Mouse (Mus musculus) G1E-ER4 (cell line): ENCODE measurements around the gene Sec14l1. TPM values are rescaled to one million over a fixed set of nuclear protein-coding genes. Genes with fewer than 3 reads are reported as not detected.

Experiments used
- GATA1 ChIP-seq: IDR thresholded peaks from one replicate; pipeline ENCODE4 v1.8.0; 2012; ENCODE audit warnings: low read length, inconsistent platforms
- polyA plus RNA-seq: library from polyadenylated mRNA; stranded (reverse); fragments of >175 nt; gene quantifications from 2 replicates; pipeline ENCODE4 v1.2.3, GENCODE M21; 2012

The Sec14l1 gene
- polyA plus RNA-seq, 1 experiment = 66.2 TPM

GRCm38 (mm10) chr11:117083052-117083881, 31.7 kb upstream of the Sec14l1 start:
- TF ChIP-seq GATA1 = no peak

- no peak for TF ChIP-seq GATA1
Observed at GRCm38 (mm10) chr11:117086215-117086614, 28.8 kb upstream of the Sec14l1 start.

- no peak for TF ChIP-seq GATA1
Observed at GRCm38 (mm10) chr11:117087036-117087799, 27.8 kb upstream of the Sec14l1 start.

GRCm38 (mm10) chr11:117088271-117088991, 26.5 kb upstream of the Sec14l1 start:
- no peak for TF ChIP-seq GATA1

- TF ChIP-seq GATA1 = no peak
Observed at GRCm38 (mm10) chr11:117089673-117090419, 25.1 kb upstream of the Sec14l1 start.

GRCm38 (mm10) chr11:117091406-117091805, 23.6 kb upstream of the Sec14l1 start:
- TF ChIP-seq GATA1 = no peak

- TF ChIP-seq GATA1 = no peak
Observed at GRCm38 (mm10) chr11:117091845-117092244, 23.1 kb upstream of the Sec14l1 start.

GRCm38 (mm10) chr11:117092711-117093110, 22.3 kb upstream of the Sec14l1 start:
- TF ChIP-seq GATA1 = no peak

- TF ChIP-seq GATA1 = peak; percentile 45
Observed at GRCm38 (mm10) chr11:117093900-117094552, 20.9 kb upstream of the Sec14l1 start.

- TF ChIP-seq GATA1 = no peak
Observed at GRCm38 (mm10) chr11:117094646-117095045, 20.3 kb upstream of the Sec14l1 start.

- TF ChIP-seq GATA1 = no peak
Observed at GRCm38 (mm10) chr11:117097021-117097420, 17.9 kb upstream of the Sec14l1 start.

- no peak for TF ChIP-seq GATA1
Observed at GRCm38 (mm10) chr11:117098155-117098554, 16.8 kb upstream of the Sec14l1 start.

GRCm38 (mm10) chr11:117098784-117099183, 16.2 kb upstream of the Sec14l1 start:
- no peak for TF ChIP-seq GATA1

GRCm38 (mm10) chr11:117099372-117099771, 15.6 kb upstream of the Sec14l1 start:
- no peak for TF ChIP-seq GATA1
